Mouse (Mus musculus) stomach, embryonic 16.5 days (tissue): ENCODE data around the gene Gpd2. TPM values are rescaled to one million over a fixed set of nuclear protein-coding genes. Genes with fewer than 3 reads are reported as not detected.

Experiments
- ATAC-seq: fragments of 200-750 bp; cut with Nextera tagmentation; 2 replicates; pipeline ENCODE4 v1.8.0; 2017; ENCODE audit warnings: moderate number of reproducible peaks, moderate TSS enrichment; ENCODE audit not compliant: insufficient read depth, low FRiP score
- H3K27ac ChIP-seq: fragments of 300-500 bp; sonication (generic); 2 replicates; pipeline ENCODE4 v1.5.1; 2014; ENCODE audit warnings: low read length
- H3K27me3 ChIP-seq: fragments of 300-500 bp; sonication (generic); 2 replicates; pipeline ENCODE4 v1.6.1; 2014; ENCODE audit warnings: low read length, control low read depth, mixed read lengths; ENCODE audit not compliant: control insufficient read depth, insufficient read depth
- H3K36me3 ChIP-seq: fragments of 300-500 bp; sonication (generic); 2 replicates; pipeline ENCODE4 v1.6.1; 2014; ENCODE audit warnings: low read length; ENCODE audit not compliant: control insufficient read depth, insufficient read depth
- H3K4me1 ChIP-seq: fragments of 300-500 bp; sonication (generic); 2 replicates; pipeline ENCODE4 v1.6.1; 2014; ENCODE audit warnings: low read length, control low read depth, mixed read lengths; ENCODE audit not compliant: control insufficient read depth, insufficient read depth
- H3K4me2 ChIP-seq: fragments of 300-500 bp; sonication (generic); 2 replicates; pipeline ENCODE4 v1.6.1; 2014; ENCODE audit warnings: low read depth, low read length, mixed read lengths
- H3K4me3 ChIP-seq: fragments of 300-500 bp; sonication (generic); replicated peaks from 2 replicates; pipeline ENCODE4 v1.5.1; 2014; ENCODE audit warnings: mild to moderate bottlenecking, low read length
- H3K9ac ChIP-seq: fragments of 300-500 bp; sonication (generic); 2 replicates; pipeline ENCODE4 v1.6.1; 2014; ENCODE audit warnings: low read length
- H3K9me3 ChIP-seq: fragments of 300-500 bp; sonication (generic); replicated peaks from 2 replicates; pipeline ENCODE4 v1.6.1; 2016; ENCODE audit warnings: low read length, control low read depth; ENCODE audit not compliant: control insufficient read depth
- WGBS: fragments of 180-500 bp; shearing (Covaris S2); extraction: QIAGEN DNeasy Blood & Tissue Kit; methylation state at CpG from one replicate; pipeline ENCODE4 v1.1.7; 2014; 5-methylcytosine and 5-hydroxymethylcytosine counted together
- polyA plus RNA-seq: library from polyadenylated mRNA; unstranded; fragments of >200 nt; fragmentation: Nextera tagmentation; extraction: Ambion mirVana; gene quantifications from 2 replicates; pipeline ENCODE4 v1.2.1, GENCODE M21; 2015

Gpd2 gene
- polyA plus RNA-seq, 1 experiment from 2014 or later: 36.5 TPM

DNA sequence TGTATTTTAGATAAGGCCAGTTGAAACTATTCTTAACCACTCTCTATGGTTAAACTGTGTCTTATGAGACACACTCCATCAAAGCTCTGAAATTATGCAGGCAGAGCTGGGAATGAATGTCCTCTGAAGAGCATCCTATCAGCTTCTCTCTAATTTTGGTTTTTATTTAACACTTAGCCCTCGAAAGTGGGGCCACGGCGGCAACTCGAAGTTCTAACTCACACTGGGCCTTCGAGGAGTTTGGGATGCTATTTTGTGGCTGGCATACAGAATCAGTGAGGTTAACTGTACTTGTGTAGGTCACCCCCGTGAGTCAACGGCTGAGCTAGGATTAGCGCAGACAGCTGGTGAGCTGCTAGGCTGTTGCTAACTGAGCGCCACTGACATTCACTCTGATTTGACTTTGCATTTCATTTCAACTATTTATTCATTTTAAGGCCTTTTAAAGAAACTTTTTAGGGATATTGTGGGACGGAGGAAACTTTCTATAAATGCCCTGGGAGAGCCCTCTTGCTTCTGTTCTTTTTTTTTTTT, 42.8 kb downstream of the Gpd2 start:
- 75% methylated on average over 10 of the region's 10 CpGs for WGBS
- ATAC-seq: no peak
- 0 out of 2 replicates have a peak, but pooled peaks cover 4% of the 10 kb centered on the region for H3K36me3 ChIP-seq

DNA sequence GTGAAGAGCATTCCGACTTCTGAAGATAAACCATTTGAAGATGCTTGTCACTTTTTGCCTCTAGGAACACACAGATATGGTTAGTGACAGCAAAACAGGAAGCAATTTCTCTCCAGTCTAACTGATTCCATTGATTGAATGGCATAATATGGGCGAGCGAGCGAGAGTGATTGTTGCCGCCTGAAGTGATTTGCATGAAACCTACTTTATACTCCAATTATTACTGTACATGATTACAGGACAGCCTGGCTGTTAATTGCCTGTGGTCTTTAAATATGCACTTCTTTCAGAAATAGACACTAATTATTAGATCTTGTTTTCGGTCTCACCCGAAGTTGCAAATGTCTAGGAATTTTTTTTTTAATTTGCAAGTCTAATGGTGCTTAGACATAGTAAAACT, 46.4 kb downstream of the Gpd2 start:
- no peaks in the 10 kb centered on the region for H3K4me1 ChIP-seq
- no peak overlapping the region for H3K9ac ChIP-seq
- no peak for ATAC-seq
- 91% methylated on average over 7 of the region's 7 CpGs for WGBS
- no peak overlapping the region for H3K4me2 ChIP-seq
- no peaks in the 10 kb centered on the region for H3K27me3 ChIP-seq
- H3K4me3 ChIP-seq: no peak overlapping the region
- H3K27ac ChIP-seq: no peak overlapping the region
- 0 out of 2 replicates have a peak, but pooled peaks cover 4% of the 10 kb centered on the region for H3K36me3 ChIP-seq
- peaks cover 7% of the 10 kb centered on the region; the same call in 1 of the 2 replicates for H3K9me3 ChIP-seq

More for the DNA sequence above, 42.8 kb downstream of the Gpd2 start:
- no peak overlapping the region for H3K9ac ChIP-seq
- H3K4me3 ChIP-seq: no peak overlapping the region
- H3K27me3 ChIP-seq: no peaks in the 10 kb centered on the region
- H3K27ac ChIP-seq: no peak overlapping the region
- H3K4me2 ChIP-seq: no peak overlapping the region
- no peaks in the 10 kb centered on the region for H3K4me1 ChIP-seq
- H3K9me3 ChIP-seq: peaks cover 7% of the 10 kb centered on the region; the same call in 1 of the 2 replicates

DNA sequence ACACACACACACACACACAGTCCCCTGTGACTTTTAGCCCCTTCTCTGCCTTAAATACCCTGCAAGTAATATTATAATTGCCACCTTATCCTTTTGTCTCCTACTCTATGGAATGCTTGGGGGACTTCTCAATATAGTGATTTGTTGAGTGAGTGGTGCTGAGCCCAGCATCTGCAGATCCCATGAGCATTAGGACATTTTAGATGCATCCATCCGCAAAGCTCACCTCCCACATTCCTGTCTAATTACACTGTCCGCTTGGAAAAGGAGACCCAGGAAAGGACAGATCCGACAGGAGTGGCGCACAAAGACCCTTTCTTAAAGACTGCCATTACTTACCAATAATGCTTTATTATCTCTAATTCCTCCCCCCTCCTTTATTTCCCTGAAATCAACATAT, 47.8 kb downstream of the Gpd2 start:
- ATAC-seq: no peak
- Histone ChIP-seq H3K36me3 (0 out of 2 replicates have a peak, but pooled peaks cover 4% of the 10 kb centered on the region), H3K9me3 (peaks cover 7% of the 10 kb centered on the region; the same call in 1 of the 2 replicates), H3K9ac (no peak overlapping the region), H3K4me3 (no peak overlapping the region), H3K4me1 (no peaks in the 10 kb centered on the region), H3K27ac (no peak overlapping the region), H3K4me2 (no peak overlapping the region), H3K27me3 (no peaks in the 10 kb centered on the region)
- WGBS: 73% methylated on average over 4 of the region's 4 CpGs

DNA sequence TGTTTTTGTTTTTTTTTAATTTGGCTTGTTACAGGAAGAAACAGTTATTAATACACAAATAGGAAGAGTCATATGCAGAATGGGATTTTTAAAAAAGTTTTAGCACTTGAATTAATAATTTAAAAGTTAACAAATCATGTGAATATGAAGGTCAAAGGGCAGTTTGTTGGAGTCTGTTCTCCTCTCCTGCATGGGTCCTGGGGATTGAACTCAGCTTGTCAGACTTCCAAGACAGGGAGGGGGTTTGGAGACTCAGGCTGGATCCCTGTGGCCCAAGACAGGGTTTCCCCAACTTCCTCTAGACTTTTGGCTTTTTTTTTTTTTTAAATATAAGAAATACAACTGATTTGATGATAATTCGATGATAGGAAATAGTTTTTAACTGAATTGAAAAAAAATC, 50.6 kb downstream of the Gpd2 start:
- no peak overlapping the region for H3K27ac ChIP-seq
- H3K9me3 ChIP-seq: peaks cover 7% of the 10 kb centered on the region; the same call in 1 of the 2 replicates
- H3K36me3 ChIP-seq: 0 out of 2 replicates have a peak, but pooled peaks cover 3% of the 10 kb centered on the region
- H3K4me2 ChIP-seq: no peak overlapping the region
- H3K4me1 ChIP-seq: no peaks in the 10 kb centered on the region
- H3K9ac ChIP-seq: no peak overlapping the region
- 83% methylated on average over 1 of the region's 1 CpGs for WGBS
- ATAC-seq: no peak
- no peaks in the 10 kb centered on the region for H3K27me3 ChIP-seq
- no peak overlapping the region for H3K4me3 ChIP-seq

DNA sequence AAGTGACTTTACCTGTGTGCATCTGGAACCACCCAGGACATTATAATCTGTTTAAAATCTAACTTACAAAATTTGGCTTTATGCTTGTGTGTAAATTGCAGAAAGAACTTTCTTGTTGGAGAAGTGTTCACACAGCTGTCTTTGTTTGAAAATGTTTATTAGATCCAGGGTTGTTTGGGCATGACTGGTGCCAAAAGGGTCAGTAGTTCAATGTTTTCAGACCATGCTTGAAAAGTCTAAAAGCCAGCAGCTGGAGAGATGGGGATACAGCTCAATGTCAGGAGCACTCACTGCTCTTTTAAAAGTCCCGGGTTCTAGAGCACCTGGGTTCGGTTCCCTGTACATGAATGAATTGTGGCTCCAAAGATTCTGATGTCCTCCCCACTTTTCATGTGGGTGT, 56.1 kb downstream of the Gpd2 start:
- Histone ChIP-seq H3K27ac (no peak overlapping the region), H3K27me3 (no peaks in the 10 kb centered on the region), H3K4me2 (no peak overlapping the region), H3K36me3 (no peaks in the 10 kb centered on the region), H3K9me3 (no peaks in the 10 kb centered on the region), H3K9ac (no peak overlapping the region), H3K4me1 (0 out of 2 replicates have a peak, but pooled peaks cover 7% of the 10 kb centered on the region), H3K4me3 (no peak overlapping the region)
- no peak for ATAC-seq
- 61% methylated on average over 2 of the region's 2 CpGs for WGBS

DNA sequence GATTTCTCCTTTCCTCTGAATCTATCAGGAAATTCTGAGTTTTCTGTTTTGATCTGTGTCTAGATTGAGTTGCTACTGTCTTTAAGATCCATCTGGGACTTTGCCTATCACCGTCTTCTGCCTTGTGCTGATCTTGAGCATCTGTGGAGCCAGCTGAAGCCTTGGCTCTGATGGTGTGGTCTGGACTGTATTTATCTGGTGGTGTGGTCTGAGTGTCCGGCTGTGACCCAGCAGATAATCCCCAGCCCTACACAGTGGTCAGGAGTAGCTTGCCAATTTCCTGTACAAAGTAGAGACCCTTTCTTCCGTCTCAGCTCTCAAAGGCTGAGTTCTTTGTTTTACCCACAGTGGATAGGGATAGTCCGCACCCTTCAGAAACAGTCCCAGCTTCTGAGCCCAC, 58.6 kb downstream of the Gpd2 start:
- Histone ChIP-seq H3K4me1 (0 out of 2 replicates have a peak, but pooled peaks cover 8% of the 10 kb centered on the region), H3K27me3 (no peaks in the 10 kb centered on the region), H3K9ac (no peak overlapping the region), H3K36me3 (no peaks in the 10 kb centered on the region), H3K4me3 (no peak overlapping the region), H3K27ac (no peak overlapping the region), H3K9me3 (no peaks in the 10 kb centered on the region), H3K4me2 (no peak overlapping the region)
- no peak for ATAC-seq
- 63% methylated on average over 4 of the region's 4 CpGs for WGBS

DNA sequence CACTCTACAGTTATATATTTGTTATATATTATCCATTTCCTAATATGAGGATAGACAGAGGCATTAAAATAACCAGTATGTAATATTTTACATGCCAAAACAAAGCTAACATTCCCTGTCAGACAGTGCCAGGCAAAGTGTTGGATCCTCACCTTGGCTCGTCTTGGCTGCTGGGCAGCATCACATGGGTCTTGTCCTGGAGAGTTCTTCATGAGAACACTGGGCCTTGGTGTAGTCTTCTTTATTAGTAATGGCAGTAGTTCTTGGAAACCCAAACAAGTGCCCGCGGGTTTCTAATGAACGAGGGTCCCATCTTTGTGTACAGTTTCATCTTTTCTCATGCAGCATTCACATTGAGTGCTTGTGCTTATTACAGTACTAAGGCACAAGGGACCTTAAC, 59.8 kb downstream of the Gpd2 start:
- Histone ChIP-seq H3K27me3 (no peaks in the 10 kb centered on the region), H3K9me3 (no peaks in the 10 kb centered on the region), H3K9ac (no peak overlapping the region), H3K36me3 (no peaks in the 10 kb centered on the region), H3K4me3 (no peak overlapping the region), H3K27ac (no peak overlapping the region), H3K4me2 (no peak overlapping the region), H3K4me1 (peaks cover 13% of the 10 kb centered on the region; the same call in 1 of the 2 replicates)
- 92% methylated on average over 4 of the region's 4 CpGs for WGBS
- no peak for ATAC-seq

DNA sequence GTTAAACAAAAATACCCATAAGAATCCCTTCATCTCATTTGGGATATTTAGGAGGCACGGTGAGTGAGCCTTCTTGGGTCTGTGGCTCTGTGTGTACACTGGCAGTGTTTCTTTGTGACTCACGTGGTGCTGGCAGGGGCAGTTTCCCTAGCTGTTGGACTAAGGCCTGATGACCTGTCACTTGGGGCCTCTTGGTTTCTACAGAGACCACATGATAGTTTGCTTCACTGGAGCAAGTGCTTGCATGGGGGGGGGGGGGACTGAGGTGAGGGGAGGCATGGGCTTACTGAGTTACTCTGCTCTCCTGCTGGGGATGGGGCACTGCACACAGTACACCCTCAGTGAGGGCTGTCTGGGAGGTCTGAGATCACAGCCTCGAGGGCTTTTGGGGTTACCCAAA, 64.1 kb downstream of the Gpd2 start:
- H3K27me3 ChIP-seq: no peaks in the 10 kb centered on the region
- peaks cover 6% of the 10 kb centered on the region; the same call in 1 of the 2 replicates for H3K4me1 ChIP-seq
- WGBS: 35% methylated on average over 3 of the region's 3 CpGs
- H3K9ac ChIP-seq: no peak overlapping the region
- no peaks in the 10 kb centered on the region for H3K9me3 ChIP-seq
- no peaks in the 10 kb centered on the region for H3K36me3 ChIP-seq
- peak; percentile 72; the same call in 1 of the 2 replicates for ATAC-seq
- no peak overlapping the region for H3K4me2 ChIP-seq
- H3K4me3 ChIP-seq: no peak overlapping the region
- no peak overlapping the region for H3K27ac ChIP-seq

DNA sequence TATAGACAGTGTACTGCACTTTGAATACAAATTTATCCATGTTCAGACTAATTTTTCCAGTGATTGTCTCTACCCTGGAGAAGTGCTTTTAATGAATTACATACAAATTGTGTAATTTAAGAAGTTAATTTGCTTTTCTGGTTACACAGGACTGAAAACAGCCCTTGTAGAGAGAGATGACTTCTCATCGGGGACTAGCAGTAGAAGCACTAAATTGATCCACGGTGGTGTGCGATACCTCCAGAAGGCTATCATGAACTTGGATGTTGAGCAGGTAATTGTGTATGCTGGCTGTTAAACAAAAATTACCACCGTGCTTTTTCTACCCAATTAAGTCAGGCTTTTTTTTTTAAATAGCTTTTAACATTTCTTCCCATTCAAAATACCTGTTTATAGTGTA, 66.8 kb downstream of the Gpd2 start:
- WGBS: 85% methylated on average over 4 of the region's 4 CpGs
- Histone ChIP-seq H3K4me3 (no peak overlapping the region), H3K27ac (no peak overlapping the region), H3K9ac (no peak overlapping the region), H3K27me3 (no peaks in the 10 kb centered on the region), H3K4me1 (peaks cover 6% of the 10 kb centered on the region; the same call in 1 of the 2 replicates), H3K36me3 (no peaks in the 10 kb centered on the region), H3K4me2 (no peak overlapping the region), H3K9me3 (no peaks in the 10 kb centered on the region)
- ATAC-seq: no peak
